Mouse (Mus musculus) hindbrain, embryonic 12.5 days (tissue): ENCODE results near the gene Sgcb. TPM values are rescaled to one million over a fixed set of nuclear protein-coding genes. Genes with fewer than 3 reads are reported as not detected.

ENCODE experiments used
- ATAC-seq: fragments of 200-750 bp; cut with Nextera tagmentation; 2 replicates; pipeline ENCODE4 v1.8.0; 2017; ENCODE audit warnings: moderate TSS enrichment; ENCODE audit not compliant: low FRiP score
- H3K27ac ChIP-seq: fragments of 300-500 bp; sonication (generic); 2 replicates; pipeline ENCODE4 v1.5.1; 2016; ENCODE audit warnings: mild to moderate bottlenecking
- H3K27me3 ChIP-seq: fragments of 300-500 bp; sonication (generic); 2 replicates; pipeline ENCODE4 v1.6.1; 2016; ENCODE audit warnings: mild to moderate bottlenecking
- H3K36me3 ChIP-seq: fragments of 300-500 bp; sonication (generic); 2 replicates; pipeline ENCODE4 v1.6.1; 2016; ENCODE audit warnings: mild to moderate bottlenecking
- H3K4me1 ChIP-seq: fragments of 300-500 bp; sonication (generic); 2 replicates; pipeline ENCODE4 v1.6.1; 2016
- H3K4me2 ChIP-seq: fragments of 300-500 bp; sonication (generic); replicated peaks from 2 replicates; pipeline ENCODE4 v1.6.1; 2016; ENCODE audit warnings: mild to moderate bottlenecking
- H3K4me3 ChIP-seq: fragments of 300-500 bp; sonication (generic); 2 replicates; pipeline ENCODE4 v1.5.1; 2016; ENCODE audit warnings: mild to moderate bottlenecking
- H3K9ac ChIP-seq: fragments of 300-500 bp; sonication (generic); 2 replicates; pipeline ENCODE4 v1.6.1; 2016; ENCODE audit warnings: mild to moderate bottlenecking, moderate library complexity
- H3K9me3 ChIP-seq: fragments of 300-500 bp; sonication (generic); replicated peaks from 2 replicates; pipeline ENCODE4 v1.6.1; 2016; ENCODE audit warnings: mild to moderate bottlenecking
- WGBS: fragments of 180-500 bp; shearing (Covaris S2); methylation state at CpG from one replicate; pipeline ENCODE4 v1.1.7; 2016; 5-methylcytosine and 5-hydroxymethylcytosine counted together
- polyA plus RNA-seq: library from polyadenylated mRNA; unstranded; fragments of >200 nt; fragmentation: Nextera tagmentation; extraction: Ambion mirVana; gene quantifications from 2 replicates; pipeline ENCODE4 v1.2.1, GENCODE M21; 2016

Sgcb gene
- polyA plus RNA-seq, 1 experiment from 2014 or later, result 26.5 TPM

DNA sequence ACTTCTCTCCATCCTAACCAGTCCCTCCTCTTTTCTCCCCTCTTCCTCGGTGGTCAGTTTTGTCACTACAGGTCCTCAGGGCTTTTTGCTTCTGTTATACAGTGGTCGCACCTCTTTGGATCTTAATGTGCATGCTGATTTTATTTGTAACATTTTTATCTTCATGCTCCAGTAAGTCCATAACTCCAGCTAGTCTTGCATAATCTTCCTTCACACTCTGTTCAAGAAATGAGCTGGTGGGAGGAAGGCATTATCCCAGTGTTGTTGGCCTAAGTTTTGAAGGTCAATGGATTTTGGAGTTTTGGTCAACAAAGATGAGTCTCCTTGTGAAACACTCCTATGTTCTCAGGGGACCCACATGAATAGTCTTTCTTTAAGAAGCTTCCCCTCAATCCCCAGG is 20.3 kb upstream of the Sgcb start:
- Histone ChIP-seq H3K9me3 (no peaks in the 10 kb centered on the region), H3K4me1 (0 out of 2 replicates have a peak, but pooled peaks cover 2% of the 10 kb centered on the region), H3K36me3 (no peaks in the 10 kb centered on the region), H3K4me3 (no peak overlapping the region), H3K4me2 (no peak overlapping the region), H3K9ac (no peak overlapping the region), H3K27ac (no peak overlapping the region), H3K27me3 (no peaks in the 10 kb centered on the region)
- no peak for ATAC-seq
- 80% methylated on average over 2 of the region's 2 CpGs for WGBS

DNA sequence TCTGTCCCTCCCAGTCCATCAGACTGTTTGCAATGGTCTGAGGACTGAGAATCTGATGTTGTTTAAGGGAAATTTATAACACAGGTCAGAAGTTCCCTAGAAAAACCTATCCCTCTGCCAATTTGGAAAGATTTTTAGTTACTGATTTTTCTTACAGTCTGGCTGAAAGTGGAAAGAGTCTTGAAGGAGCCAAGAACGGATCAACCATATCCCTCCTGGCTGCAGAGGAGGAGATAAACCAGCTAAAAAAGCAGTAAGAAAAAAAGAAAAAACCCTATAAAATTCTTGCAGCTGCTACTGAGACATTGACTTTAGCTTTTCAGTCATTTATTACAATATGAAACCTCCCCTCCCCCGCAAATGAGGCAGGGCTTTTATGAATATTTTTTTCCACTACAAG is 19.1 kb upstream of the Sgcb start:
- ATAC-seq, result no peak
- no peaks in the 10 kb centered on the region for H3K36me3 ChIP-seq
- WGBS, result 83% methylated on average over 2 of the region's 2 CpGs

DNA sequence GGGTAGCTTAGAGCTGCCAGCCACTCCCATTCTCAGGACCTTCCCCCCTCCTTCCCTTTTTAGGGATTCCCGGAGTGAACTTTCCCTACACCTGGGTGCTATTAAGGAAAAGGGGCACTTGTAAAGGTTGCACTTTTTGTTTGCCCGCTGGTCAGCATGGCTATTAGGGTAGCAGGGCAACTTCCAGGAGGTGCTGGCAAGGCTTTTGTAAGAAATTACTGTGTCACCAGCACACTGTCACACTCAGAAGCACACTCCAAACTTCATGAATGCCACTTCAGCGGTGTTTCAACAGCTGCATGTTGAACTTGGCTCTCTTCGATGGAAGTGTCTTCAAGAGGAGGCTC is 4.2 kb upstream of the Sgcb start:
- no peaks in the 10 kb centered on the region for H3K36me3 ChIP-seq
- H3K9me3 ChIP-seq, result no peaks in the 10 kb centered on the region
- under 1% methylated on average over 4 of the region's 4 CpGs for WGBS
- H3K27me3 ChIP-seq, result peaks cover 57% of the 10 kb centered on the region
- H3K9ac ChIP-seq, result no peak overlapping the region
- H3K27ac ChIP-seq, result no peak overlapping the region
- peak overlapping the region; percentile 75 for H3K4me2 ChIP-seq
- peaks cover 27% of the 10 kb centered on the region for H3K4me1 ChIP-seq
- peak overlapping the region; percentile 41 for H3K4me3 ChIP-seq
- ATAC-seq, result no peak

More for the DNA sequence above, 19.1 kb upstream of the Sgcb start:
- Histone ChIP-seq H3K27me3 (no peaks in the 10 kb centered on the region), H3K4me1 (0 out of 2 replicates have a peak, but pooled peaks cover 2% of the 10 kb centered on the region), H3K27ac (no peak overlapping the region), H3K4me2 (no peak overlapping the region), H3K4me3 (no peak overlapping the region), H3K9me3 (no peaks in the 10 kb centered on the region), H3K9ac (no peak overlapping the region)

DNA sequence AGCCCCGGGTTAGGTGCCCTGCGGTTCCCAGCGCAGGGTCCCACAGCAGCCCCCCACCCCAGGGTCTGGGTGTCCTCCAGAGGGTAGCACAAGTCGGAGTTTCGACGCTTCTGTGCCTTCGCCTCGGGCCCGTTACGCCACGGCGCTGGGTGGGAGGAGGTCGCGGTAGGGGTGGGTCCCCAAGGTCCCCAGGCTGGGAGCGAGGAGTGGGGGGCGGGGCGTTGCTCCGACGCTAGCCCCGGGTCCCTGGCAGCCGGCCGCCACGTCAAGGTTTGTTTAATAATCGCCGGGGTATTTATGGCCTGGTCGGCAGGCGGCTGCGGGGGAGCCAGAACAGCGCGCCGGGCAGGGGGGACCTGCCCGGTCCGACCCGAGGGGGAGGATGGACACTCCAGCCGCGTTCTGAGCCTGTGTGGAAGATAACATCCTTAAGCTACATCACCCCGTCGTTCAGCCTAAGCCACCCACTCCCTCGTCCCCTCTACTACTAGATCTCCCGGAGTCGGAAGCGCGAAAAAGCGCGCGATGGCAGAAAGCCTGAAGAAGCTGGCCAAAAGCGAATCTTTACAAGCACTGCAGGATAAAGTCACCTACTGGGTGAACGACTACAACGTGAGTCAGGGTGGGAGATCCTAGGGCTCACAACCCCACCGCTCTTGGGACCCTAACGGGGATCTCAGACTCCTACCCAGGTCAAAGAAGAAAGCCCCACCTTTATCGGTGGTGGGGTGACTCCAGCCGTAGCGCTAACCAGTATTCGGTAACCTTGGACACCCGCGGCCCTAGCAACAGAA is 3.7 kb upstream of the Sgcb start, which contains the start of gene Spata18:
Spata18 (plus strand) TSS at position 319 of the 794 bp plus-strand sequence.
- peak within 1 kb of the TSS; percentile 41 for H3K4me3 ChIP-seq
- H3K4me1 ChIP-seq, result peaks cover 32% of the 10 kb centered on the region
- WGBS, result under 1% methylated on average over 57 of the region's 57 CpGs
- no peaks in the 10 kb centered on the region for H3K9me3 ChIP-seq
- H3K9ac ChIP-seq, result peak within 1 kb of the TSS; percentile 48
- H3K27me3 ChIP-seq, result peaks cover 57% of the 10 kb centered on the region
- ATAC-seq, result 0 out of 2 replicates have a peak, but pooled peaks have one; percentile 21
- peak within 1 kb of the TSS; percentile 75 for H3K4me2 ChIP-seq
- H3K27ac ChIP-seq, result no peak within 1 kb of the TSS
- H3K36me3 ChIP-seq, result no peaks in the 10 kb centered on the region

DNA sequence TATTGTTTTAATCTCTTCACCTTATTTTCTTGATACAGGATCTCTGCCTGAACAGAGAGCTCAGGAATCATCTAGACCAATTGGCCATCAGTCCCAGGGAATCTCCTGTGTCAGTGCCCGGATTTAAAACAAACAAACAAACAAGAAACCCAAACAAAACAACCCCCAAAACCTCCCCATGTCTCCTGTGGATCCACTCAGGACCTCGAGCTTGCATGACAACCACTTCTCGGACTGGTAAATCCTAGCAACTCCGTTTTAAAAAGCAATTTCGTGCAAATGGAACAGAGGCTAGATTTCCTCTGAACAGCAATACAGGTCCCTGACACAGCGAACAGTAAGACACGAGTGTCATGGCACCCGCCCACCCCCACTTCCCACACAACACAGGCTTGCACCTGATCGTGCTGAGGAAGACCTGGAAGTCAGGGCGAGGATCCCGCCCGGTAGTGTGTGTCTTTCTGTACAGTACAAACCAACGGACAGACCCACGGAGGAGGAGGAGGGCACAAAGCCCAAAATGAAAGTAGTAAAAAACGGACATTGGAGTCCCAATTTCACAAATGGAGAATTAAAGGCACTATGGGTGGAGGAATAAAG is 2.9 kb upstream of the Sgcb start:
- Histone ChIP-seq H3K4me1 (peaks cover 33% of the 10 kb centered on the region), H3K27me3 (peaks cover 57% of the 10 kb centered on the region)

DNA sequence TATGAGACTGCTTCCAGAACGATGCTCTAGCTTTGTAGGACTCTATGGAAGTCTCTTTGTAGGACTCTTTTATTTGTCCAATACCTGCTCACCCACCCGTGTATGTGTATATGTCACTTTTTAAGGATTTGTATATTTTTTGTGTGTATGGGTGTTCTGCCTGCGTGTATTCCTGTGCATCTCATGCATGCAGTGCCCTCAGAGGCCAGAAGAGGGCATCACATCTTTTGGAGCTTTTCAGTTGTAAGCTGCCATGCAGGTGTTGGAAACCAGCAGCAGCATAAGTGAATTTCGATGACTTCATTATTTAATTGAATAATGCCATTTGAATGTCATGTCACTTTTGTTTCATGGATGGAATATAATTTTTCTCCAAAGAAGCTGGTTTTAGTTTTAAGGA is 5.5 kb downstream of the Sgcb start:
- H3K27ac ChIP-seq, result no peak overlapping the region
- no peak overlapping the region for H3K4me2 ChIP-seq
- peaks cover 17% of the 10 kb centered on the region; the same call in 1 of the 2 replicates for H3K36me3 ChIP-seq
- no peak overlapping the region for H3K4me3 ChIP-seq
- ATAC-seq, result no peak
- H3K4me1 ChIP-seq, result peaks cover 5% of the 10 kb centered on the region; the same call in 1 of the 2 replicates
- no peak overlapping the region for H3K9ac ChIP-seq
- H3K9me3 ChIP-seq, result no peaks in the 10 kb centered on the region
- H3K27me3 ChIP-seq, result no peaks in the 10 kb centered on the region
- 79% methylated on average over 4 of the region's 4 CpGs for WGBS

More for the DNA sequence above, 2.9 kb upstream of the Sgcb start:
- no peak overlapping the region for H3K27ac ChIP-seq
- under 1% methylated on average over 15 of the region's 15 CpGs for WGBS
- no peaks in the 10 kb centered on the region for H3K36me3 ChIP-seq
- H3K4me3 ChIP-seq, result peak overlapping the region; percentile 41
- no peaks in the 10 kb centered on the region for H3K9me3 ChIP-seq
- ATAC-seq, result no peak
- H3K4me2 ChIP-seq, result peak overlapping the region; percentile 75
- peak overlapping the region; percentile 19; the same call in 1 of the 2 replicates for H3K9ac ChIP-seq

DNA sequence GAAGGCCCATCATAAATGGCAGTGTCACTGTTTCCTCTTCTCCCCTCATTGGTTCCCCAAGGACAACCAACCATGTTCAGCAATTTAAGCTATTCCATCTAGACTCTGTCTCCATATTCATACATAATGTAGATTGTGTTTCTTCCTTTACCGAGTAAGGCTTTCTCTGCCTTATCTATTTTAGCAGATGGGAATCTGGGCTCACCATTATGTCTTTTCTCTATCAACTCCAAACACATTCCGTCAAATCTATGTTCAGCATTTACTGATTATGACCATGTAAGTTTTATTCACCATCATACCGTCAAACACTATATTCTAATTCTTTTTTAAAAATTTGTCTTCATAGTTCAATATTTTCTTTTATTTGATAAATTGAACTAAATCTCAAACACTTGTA is 6.5 kb downstream of the Sgcb start:
- no peak for ATAC-seq
- H3K27ac ChIP-seq, result no peak overlapping the region
- no peaks in the 10 kb centered on the region for H3K4me1 ChIP-seq
- H3K9ac ChIP-seq, result no peak overlapping the region
- H3K27me3 ChIP-seq, result no peaks in the 10 kb centered on the region
- no peaks in the 10 kb centered on the region for H3K9me3 ChIP-seq
- no peak overlapping the region for H3K4me3 ChIP-seq
- no peak overlapping the region for H3K4me2 ChIP-seq
- H3K36me3 ChIP-seq, result peaks cover 20% of the 10 kb centered on the region; the same call in 1 of the 2 replicates
- WGBS, result 89% methylated on average over 3 of the region's 3 CpGs

DNA sequence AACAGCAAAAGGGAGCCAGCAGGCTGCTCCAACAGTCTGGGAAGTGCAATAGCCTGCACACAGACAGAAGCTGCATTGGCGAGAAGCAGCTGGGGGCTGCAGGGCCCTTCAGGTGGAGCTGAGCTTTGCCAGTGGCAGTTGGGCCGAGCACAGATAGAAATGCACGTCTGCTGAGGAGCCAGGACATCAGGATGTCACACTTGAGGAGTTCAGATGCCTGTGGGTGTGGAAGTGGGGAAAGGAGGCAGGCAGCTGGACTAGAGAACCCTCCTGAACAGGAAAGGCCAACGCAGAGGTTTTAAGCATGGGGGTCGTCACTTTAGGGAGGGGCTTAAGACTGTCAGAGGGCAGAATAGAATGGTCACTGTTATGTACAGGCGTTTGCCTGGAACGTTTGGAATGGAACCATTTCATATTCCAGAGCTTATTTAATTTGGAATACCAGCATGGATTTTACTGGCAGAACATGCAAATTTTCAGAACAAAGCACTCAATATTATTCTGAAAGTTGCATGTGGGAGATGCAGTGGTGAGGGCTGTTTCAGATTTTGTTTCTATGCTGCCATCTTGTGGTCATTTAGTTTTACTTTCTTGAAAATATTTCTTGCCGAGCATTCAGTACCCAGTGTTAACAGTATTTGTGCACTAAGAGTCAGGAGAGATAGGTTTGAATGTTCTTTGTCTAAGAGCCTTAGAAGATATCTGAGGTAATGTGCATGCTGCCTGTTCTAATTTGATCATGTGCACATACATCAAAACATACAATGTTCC is 10.1 kb downstream of the Sgcb start:
- ATAC-seq, result peak; percentile 55
- no peak overlapping the region for H3K4me3 ChIP-seq
- no peaks in the 10 kb centered on the region for H3K27me3 ChIP-seq
- no peak overlapping the region for H3K9ac ChIP-seq
- WGBS, result 43% methylated on average over 8 of the region's 8 CpGs
- no peak overlapping the region for H3K4me2 ChIP-seq
- 0 out of 2 replicates have a peak, but pooled peaks cover 4% of the 10 kb centered on the region for H3K9me3 ChIP-seq
- H3K36me3 ChIP-seq, result peaks cover 41% of the 10 kb centered on the region
- H3K4me1 ChIP-seq, result no peaks in the 10 kb centered on the region
- no peak overlapping the region for H3K27ac ChIP-seq

DNA sequence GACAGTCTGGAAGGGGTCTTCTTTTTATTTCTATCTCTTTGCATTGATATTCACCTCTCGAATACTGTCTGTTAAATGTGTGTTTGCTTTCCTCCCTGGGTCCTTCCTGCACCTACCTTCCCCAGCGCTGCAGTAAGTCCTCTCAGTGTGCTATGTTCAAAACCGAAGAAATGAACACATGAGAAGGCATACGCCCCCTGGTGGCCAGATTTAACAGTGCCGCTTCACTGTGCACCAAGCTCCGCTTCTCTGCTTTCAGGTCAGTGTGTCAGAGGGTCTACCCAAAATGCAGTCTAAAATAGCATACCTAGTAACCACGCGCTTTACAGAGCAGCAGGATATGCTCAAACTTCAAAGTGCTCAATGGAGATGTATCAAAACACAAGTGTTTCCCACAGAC is 14.4 kb downstream of the Sgcb start:
- Histone ChIP-seq H3K4me2 (no peak overlapping the region), H3K9me3 (0 out of 2 replicates have a peak, but pooled peaks cover 4% of the 10 kb centered on the region), H3K27ac (no peak overlapping the region), H3K27me3 (no peaks in the 10 kb centered on the region), H3K9ac (no peak overlapping the region), H3K4me1 (peaks cover 9% of the 10 kb centered on the region), H3K36me3 (peaks cover 24% of the 10 kb centered on the region), H3K4me3 (no peak overlapping the region)
- no peak for ATAC-seq
- 51% methylated on average over 8 of the region's 8 CpGs for WGBS

DNA sequence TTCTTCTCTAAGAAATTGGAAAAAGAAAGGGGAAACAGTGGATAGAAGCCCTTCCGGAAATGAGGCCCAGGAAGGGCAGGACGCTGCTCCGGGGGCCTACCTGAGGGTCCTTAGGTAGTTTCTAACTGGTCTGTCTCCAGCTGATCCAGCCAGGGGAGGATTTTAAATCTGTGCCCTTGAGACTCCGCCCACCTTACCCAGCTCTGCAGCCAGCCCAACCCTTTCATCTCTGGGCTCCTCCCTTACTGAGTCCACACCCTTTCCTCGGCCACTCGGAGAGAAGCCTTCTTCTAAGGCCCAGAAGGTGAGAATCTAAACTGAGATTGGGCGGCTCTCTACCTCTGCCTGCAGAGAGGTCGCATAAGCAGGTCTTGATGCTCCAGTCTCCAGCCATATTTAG is 15.3 kb downstream of the Sgcb start, which contains the start of gene Lrrc66:
Lrrc66 (minus strand) TSS at position 236 of the 400 bp plus-strand sequence.
- WGBS, result 82% methylated on average over 8 of the region's 8 CpGs

DNA sequence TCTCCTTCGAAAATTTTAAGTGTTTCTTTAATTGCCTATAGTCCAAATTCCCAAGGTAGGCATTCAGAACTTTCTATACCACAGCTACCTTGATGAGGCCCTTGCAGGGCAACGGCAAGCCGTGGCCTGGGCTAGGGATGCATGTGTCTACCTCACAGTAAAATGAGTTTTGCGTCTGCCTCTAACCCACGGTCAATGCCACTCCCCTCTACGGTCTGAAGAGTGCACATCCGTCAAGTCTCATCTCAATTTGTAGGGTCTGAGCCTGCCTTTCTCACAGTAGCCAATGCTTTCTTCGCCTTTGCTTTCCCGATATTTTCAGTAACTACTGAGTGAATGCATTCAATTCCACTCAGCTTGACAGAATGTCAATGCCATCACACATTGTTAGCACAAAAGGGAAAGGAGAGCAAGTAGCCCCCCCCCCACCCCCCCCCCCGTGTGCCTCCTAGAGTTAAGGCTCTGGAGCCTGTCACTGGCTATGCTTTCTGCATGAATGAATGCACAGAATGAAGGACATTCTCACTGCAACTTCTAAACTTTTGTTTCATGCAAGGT is 16.5 kb downstream of the Sgcb start:
- Histone ChIP-seq H3K4me3 (no peak overlapping the region), H3K9me3 (0 out of 2 replicates have a peak, but pooled peaks cover 4% of the 10 kb centered on the region), H3K4me1 (peaks cover 9% of the 10 kb centered on the region), H3K27me3 (no peaks in the 10 kb centered on the region; the same call in 1 of the 2 replicates), H3K36me3 (peaks cover 22% of the 10 kb centered on the region), H3K9ac (no peak overlapping the region), H3K27ac (no peak overlapping the region), H3K4me2 (no peak overlapping the region)
- 40% methylated on average over 10 of the region's 10 CpGs for WGBS
- ATAC-seq, result no peak

More for the DNA sequence above, 15.3 kb downstream of the Sgcb start, which contains the start of gene Lrrc66:
- no peak within 1 kb of the TSS for H3K4me2 ChIP-seq
- no peak within 1 kb of the TSS for H3K9ac ChIP-seq
- no peak for ATAC-seq
- no peak within 1 kb of the TSS for H3K27ac ChIP-seq
- peaks cover 9% of the 10 kb centered on the region for H3K4me1 ChIP-seq
- H3K27me3 ChIP-seq, result no peaks in the 10 kb centered on the region
- peaks cover 24% of the 10 kb centered on the region for H3K36me3 ChIP-seq
- H3K4me3 ChIP-seq, result no peak within 1 kb of the TSS
- H3K9me3 ChIP-seq, result 0 out of 2 replicates have a peak, but pooled peaks cover 4% of the 10 kb centered on the region
